Mouse (Mus musculus): Measurements from ENCODE around the gene Plpp1.

The Plpp1 gene

DNA sequence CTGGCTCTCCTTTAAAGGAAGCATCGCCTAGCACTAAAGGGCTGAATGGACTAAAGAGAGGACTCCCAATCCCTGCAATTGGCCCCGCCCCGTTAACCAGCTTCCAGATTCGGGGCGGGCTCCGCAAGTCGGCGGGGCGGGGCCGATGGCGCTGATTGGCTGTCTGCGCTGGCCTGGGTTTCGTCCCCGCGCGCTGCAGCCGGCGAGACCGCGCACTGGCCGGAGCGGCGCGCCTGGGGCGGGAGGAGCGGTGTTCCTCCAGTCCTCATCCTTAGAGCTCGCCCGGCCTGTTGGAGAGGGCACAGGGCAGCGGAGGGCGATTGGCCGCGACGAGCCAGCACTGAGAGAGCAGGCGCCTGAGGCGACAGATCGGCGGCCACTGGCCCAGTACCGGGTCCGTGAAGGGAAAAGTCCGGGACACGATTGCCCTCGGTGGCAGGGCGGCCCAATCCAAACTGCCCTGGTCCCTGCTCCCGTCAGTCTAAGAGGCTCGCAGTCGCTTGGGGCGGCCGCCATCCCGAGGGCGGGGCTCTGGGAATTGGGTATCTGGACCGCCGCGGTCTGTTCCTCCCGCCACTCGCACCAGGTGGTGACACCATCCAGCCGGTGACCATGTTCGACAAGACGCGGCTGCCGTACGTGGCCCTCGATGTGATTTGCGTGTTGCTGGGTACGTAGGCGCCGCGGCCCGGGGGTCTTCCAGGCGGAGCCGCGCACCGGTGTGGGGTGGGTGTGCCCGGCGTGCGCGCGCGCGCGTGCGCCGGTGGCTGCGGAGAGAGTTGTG lies at the start of gene Plpp1:
Plpp1 (plus strand) TSS at position 196 of the 784 bp plus-strand sequence.
- DNase-seq = peak; percentile 96

- peak; percentile 62 for DNase-seq
Measured at GRCm38 (mm10) chr13:112751454-112752308, 48.9 kb upstream of the Plpp1 start.

DNA sequence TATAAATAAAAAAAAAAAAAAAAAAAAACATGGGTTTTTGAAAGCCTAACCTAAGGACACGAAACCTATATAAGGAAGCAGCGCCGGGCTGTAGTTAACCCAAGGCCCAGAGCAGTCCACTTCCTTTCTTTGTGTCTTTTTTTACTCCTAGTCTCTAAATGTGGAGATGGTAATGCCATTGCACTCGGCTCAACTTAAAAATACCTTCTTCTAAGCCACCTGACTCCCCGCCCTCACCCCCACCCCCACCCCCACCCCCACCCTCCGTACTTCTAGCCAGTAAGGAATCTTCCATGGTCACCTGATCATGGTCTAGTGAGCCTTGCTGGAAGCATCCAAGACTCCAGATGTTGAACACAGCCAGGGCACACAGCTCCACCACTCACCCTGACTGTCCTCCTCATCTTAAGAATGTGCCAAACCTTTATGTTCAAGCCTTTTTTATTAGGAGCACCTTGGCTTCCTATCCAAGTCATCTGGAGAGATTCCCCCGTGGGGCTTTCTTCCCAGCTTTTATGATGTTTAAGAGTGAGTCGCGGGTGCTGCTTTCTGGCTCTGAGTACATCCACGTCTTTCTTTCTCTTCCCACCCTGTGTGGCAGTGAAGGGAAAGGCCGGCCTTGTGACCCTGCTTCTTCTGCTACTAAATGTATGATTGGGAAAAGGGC lies 48.1 kb upstream of the Plpp1 start:
- no peak for DNase-seq

DNA sequence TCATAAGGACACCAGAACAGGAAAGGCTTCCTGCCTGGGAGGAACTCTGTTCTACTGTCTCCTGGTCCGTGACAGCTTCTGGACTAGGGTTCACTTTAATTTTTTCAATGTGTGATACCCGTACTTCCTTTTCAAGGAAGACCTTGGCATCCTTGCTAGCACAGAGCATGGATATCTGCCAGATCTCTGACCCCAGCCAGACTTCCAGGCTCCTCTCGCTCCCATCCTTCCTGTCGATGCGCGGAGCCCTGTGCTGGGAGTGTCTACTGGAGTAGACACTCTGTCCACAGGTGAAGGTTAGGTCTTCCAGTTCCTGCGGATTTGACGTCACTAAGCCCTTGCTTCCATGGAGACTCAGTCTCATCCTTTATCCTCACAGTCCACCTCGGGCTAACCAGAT lies 47.1 kb upstream of the Plpp1 start:
- DNase-seq = peak; percentile 82

GRCm38 (mm10) chr13:112754871-112755270 lies 45.7 kb upstream of the Plpp1 start:
- DNase-seq = no peak

DNA sequence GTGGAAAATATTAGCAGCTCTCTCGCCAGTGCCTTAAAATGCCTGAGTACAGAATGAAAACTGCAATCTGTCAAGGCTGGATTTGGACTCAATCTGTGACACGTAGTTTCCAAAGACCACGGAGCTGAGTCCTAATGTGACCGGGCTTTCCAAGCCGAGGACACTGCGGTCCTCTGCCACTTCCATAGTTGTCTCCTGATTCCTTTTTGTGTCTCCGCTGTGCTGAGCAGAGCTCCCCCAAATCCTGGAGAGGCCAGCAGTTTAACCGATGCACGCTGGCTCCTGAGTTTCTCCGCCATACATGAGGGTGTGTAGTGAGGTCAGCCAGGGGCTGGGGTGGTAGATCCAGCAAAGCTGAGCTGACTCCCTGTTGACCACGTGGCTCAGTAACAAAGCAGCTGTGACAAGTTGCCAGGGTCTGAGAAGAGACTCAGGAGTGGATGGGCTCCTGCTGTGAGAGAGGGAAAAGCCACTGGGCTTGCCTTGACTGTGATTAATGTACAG lies 45.0 kb upstream of the Plpp1 start:
- no peak for DNase-seq

- no peak for DNase-seq
Measured at GRCm38 (mm10) chr13:112757395-112757794, 43.2 kb upstream of the Plpp1 start.

GRCm38 (mm10) chr13:112758546-112759090 lies 42.0 kb upstream of the Plpp1 start:
- DNase-seq = no peak

- DNase-seq = no peak
Measured at GRCm38 (mm10) chr13:112759364-112759763, 41.2 kb upstream of the Plpp1 start.

DNA sequence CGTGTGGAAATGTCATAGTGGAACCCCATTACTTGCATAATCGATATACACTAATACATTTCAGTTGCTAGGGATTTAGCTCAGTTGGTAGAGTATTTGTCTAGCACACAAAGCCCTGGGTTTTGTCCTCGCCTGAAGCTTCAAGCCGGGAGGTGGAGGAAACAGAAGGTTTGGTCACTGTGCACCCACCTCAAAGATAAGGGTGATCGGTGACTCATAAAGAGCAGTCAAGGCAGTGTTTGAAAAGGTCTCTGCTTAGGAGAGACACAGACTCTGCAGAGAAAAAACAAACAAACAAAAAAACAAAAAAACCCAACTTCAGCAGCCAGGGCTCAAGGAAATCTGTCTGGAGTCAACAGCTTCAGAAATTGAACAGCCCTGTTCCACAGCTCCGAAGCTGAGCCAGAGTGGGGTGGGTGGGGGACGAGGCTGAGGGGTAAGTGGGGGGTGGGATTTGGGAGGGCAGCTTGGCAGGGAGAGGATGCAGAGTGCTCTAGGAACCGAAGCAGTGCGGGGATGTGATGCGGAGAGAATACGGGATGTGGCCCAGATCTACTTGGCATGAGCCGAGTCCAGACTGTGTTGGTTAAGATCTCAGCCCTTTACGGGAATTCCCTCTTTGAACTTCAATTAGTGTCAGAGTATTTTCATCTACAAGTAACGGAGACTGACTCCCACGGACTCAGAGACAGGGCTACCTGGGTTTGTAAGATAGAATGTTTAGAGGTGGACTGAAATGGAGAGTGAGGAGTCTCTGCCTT lies 40.6 kb upstream of the Plpp1 start:
- no peak for DNase-seq

- DNase-seq = no peak
Measured at GRCm38 (mm10) chr13:112760538-112760881, 40.1 kb upstream of the Plpp1 start.

- peak; percentile 60 for DNase-seq
Measured at GRCm38 (mm10) chr13:112761787-112762186, 38.8 kb upstream of the Plpp1 start.

DNA sequence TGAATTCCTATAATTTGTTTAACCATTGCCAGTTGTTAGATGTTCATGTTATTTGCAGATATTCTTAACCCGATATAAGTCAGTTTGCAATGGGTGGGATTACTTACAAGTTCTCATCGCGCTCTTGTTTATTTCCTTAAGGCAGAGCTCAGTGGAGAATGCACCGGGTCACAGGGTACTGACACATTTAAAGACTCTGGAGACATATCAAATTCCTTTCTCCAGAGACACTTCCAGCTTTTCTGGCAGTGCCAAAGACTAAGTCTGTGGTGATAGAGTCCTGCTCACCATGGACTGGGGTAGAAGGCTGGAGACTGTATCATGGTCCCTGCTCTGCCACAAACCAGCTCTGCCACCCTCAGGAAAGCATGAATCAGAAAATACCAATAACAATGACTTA lies 38.0 kb upstream of the Plpp1 start:
- no peak for DNase-seq

- peak; percentile 68 for DNase-seq
Measured at GRCm38 (mm10) chr13:112763531-112764091, 37.0 kb upstream of the Plpp1 start.

DNA sequence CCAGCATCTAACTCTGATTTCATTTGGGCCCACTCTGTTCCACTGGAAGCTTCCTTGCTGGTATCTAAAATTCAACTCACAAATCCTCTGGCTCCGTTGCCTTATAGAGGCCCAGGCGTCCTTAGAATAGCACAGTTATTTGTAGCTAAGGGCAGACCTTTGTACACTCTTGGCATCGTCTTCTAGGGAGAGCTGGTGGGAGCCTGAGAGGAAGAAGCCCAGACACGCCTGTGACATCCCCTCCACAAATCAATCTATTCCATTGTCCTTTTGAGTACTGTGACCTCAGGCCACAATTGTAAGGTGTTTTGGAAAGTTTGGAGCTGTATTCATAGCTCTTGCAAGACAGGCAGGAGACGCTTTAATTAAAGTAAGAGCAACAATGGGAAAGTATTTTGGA lies 36.0 kb upstream of the Plpp1 start:
- DNase-seq = peak; percentile 81

GRCm38 (mm10) chr13:112765654-112766053 lies 34.9 kb upstream of the Plpp1 start:
- DNase-seq = peak; percentile 59

DNA sequence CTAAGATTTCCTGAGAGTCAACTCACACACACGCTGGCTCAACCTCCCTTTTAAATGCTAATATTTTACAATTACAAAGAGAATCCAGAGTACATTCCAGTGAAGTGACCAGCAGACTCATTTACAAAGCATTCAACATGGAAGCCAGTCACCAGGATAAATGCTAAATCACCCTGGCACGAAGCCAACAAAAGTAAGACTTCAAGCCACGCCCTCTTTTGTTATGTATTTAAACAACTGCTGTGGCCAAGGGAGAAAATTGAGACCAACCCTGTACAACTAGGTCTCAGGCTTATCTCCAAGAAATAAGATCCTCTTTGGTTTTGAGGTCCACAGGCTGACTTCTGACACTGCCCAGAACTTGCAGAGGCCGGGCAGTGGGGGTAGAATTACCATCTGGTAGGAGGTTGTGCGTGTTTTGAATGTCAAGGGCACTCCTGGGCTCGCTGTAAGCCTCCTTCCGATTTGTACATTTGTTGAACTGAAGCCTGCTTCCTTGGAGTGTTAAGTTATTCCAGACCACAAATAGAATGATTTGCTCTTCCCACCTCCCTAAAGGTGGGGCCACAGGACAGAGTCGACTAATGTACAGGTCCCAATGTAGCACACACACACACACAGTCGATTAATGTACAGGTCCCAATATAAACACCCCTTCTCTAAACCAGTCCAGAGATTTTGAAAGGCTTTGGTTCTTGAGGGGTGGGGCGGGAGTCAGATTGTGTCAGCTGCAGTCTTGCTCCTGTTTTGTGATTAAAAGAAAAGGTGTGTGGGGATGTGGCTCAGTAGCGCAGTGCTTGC lies 29.9 kb upstream of the Plpp1 start:
- no peak for DNase-seq

GRCm38 (mm10) chr13:112771447-112772208 lies 29.0 kb upstream of the Plpp1 start:
- peak; percentile 75 for DNase-seq

DNA sequence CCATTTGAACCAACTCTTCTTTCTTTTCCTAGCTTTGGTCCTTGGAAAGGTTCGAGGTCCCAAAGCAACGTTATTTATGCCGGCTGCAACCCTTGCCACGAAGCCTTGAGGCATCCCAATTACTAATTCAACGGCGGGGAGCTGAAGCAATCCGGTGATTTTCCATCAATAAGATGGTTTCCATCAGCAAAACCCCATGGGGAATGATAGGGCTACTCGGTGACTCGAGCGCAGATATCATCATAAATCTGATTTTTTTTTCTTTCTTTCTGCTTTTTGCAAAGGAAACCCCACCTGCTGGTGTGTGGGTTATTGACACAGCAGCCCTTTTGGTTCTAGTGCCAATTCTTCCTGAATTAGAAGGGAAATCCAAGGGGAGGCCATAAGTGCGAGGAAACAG lies 28.3 kb upstream of the Plpp1 start:
- no peak for DNase-seq

GRCm38 (mm10) chr13:112772861-112773260 lies 27.7 kb upstream of the Plpp1 start:
- peak; percentile 18 for DNase-seq
